Mouse (Mus musculus) bone marrow macrophage, adult 2 months (primary cell): ENCODE measurements around the gene Hbb-bh1.

Source experiments
- CTCF ChIP-seq: IDR thresholded peaks from 2 replicates; pipeline ENCODE4 v1.5.1; 2012; ENCODE audit warnings: low read depth, mild to moderate bottlenecking, low read length, moderate library complexity
- POLR2A ChIP-seq: IDR thresholded peaks from 2 replicates; pipeline ENCODE4 v1.6.1; 2012; ENCODE audit warnings: mild to moderate bottlenecking, low read depth, low read length, borderline replicate concordance

GRCm38 (mm10) chr7:103870667-103871066, 27.7 kb upstream of the Hbb-bh1 start:
- TF ChIP-seq POLR2A (no peak), CTCF (no peak)
